Mouse (Mus musculus) skeletal muscle tissue, adult 2 months (tissue): ENCODE results near the gene Olfr495.

Experiments used
- DNase-seq: peaks from one replicate; pipeline ENCODE4 v3.0.0-alpha.2; 2012; ENCODE audit warnings: low read depth, low spot score

The Olfr495 gene

GRCm38 (mm10) chr7:108392867-108393266 lies at the start of gene Olfr495:
Gene Olfr495, plus strand, starts transcription at chr7:108393167.
- DNase-seq: no peak

GRCm38 (mm10) chr7:108346879-108347278 lies 46.1 kb upstream of the Olfr495 start, which contains the start of gene Olfr493:
Gene Olfr493, minus strand, starts transcription at chr7:108346979.
- no peak for DNase-seq

GRCm38 (mm10) chr7:108365035-108365434 lies 27.9 kb upstream of the Olfr495 start, which contains the start of gene Olfr494:
Gene Olfr494, plus strand, starts transcription at chr7:108365335.
- DNase-seq: no peak

- no peak for DNase-seq
Measured at GRCm38 (mm10) chr7:108420121-108420520, 27.2 kb downstream of the Olfr495 start, which contains the start of gene Olfr497. Gene Olfr497, plus strand, starts transcription at chr7:108420421.
